Mouse (Mus musculus) bone marrow, adult 2 months (tissue): ENCODE measurements at regions not wholly inside any gene's neighbourhood (a gene's known extent, or its start where the extent isn't known, plus 50 kb on each side); places are given as distances from the start of the nearest gene placed in this dataset.

ENCODE experiments used
- H3K27ac ChIP-seq: fragments of 200-500 bp; 2 replicates; pipeline ENCODE4 v1.5.1; 2012; ENCODE audit warnings: low read depth, mild to moderate bottlenecking, control low read depth, inconsistent platforms, low read length; ENCODE audit not compliant: control insufficient read depth, poor library complexity, insufficient read depth
- H3K4me1 ChIP-seq: fragments of 200-500 bp; 2 replicates; pipeline ENCODE4 v1.6.1; 2011; ENCODE audit warnings: low read length; ENCODE audit not compliant: control insufficient read depth, insufficient read depth
- H3K4me3 ChIP-seq: fragments of 200-500 bp; replicated peaks from 2 replicates; pipeline ENCODE3; 2011; ENCODE audit warnings: mild to moderate bottlenecking, low read depth, low read length, control low read depth; ENCODE audit not compliant: control insufficient read depth
- CTCF ChIP-seq: fragments of 200-500 bp; IDR thresholded peaks from 2 replicates; pipeline ENCODE4 v1.5.1; 2011; ENCODE audit warnings: low read length, control low read depth; ENCODE audit not compliant: control insufficient read depth, insufficient read depth
- POLR2A ChIP-seq: fragments of 200-500 bp; IDR thresholded peaks from 2 replicates; pipeline ENCODE4 v1.6.1; 2011; ENCODE audit warnings: low read depth, mild to moderate bottlenecking, control low read depth, low read length, borderline replicate concordance; ENCODE audit not compliant: control insufficient read depth
- WGBS: fragments of 180-500 bp; shearing (Covaris S2); methylation state at CpG from one replicate; pipeline ENCODE4 v1.1.7; 2018; 5-methylcytosine and 5-hydroxymethylcytosine counted together

GRCm38 (mm10) chr17:49367791-49368190, 60.4 kb upstream of the Mocs1 start:
- no peak overlapping the region for H3K4me3 ChIP-seq
- H3K4me1 ChIP-seq = no peaks in the 10 kb centered on the region
- WGBS = 72% methylated on average over 4 of the region's 4 CpGs
- TF ChIP-seq POLR2A (no peak), CTCF (no peak)
- H3K27ac ChIP-seq = no peak overlapping the region

- H3K4me1 ChIP-seq = no peaks in the 10 kb centered on the region
- 67% methylated on average over 2 of the region's 2 CpGs for WGBS
- TF ChIP-seq CTCF (no peak), POLR2A (no peak)
- H3K27ac ChIP-seq = no peak overlapping the region
- H3K4me3 ChIP-seq = no peak overlapping the region
These were observed 59.5 kb upstream of the Mocs1 start for GRCm38 (mm10) chr17:49368476-49369269.

DNA sequence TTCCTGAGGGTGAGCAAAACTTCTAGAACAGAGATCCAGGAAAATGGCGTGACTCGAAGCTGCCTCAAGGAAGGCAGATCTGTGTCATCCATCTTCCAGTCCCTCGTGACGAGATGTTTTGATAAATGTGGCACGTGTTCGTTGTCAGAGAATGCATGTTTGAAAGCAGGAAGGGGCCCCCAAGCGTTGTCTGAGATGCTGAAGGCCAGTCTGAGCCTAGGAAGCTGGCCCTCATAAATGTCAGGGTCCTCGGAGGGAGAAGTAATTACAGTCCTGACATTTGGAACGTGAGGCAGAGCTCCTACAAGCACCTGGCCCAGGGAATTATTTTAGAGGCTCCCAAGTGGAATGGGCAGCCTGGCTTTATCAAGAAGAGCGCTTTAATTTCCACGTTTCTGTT, 50.5 kb upstream of the Mocs1 start:
- TF ChIP-seq POLR2A = no peak
- no peak for TF ChIP-seq CTCF
- no peaks in the 10 kb centered on the region for H3K4me1 ChIP-seq
- no peak overlapping the region for H3K27ac ChIP-seq
- H3K4me3 ChIP-seq = no peak overlapping the region
- WGBS = 54% methylated on average over 11 of the region's 11 CpGs
